16 mouse cellular contexts compared by ENCODE assay signal in genomic region chr2:132643161-132643560, GRCm38 (mm10). TPM values are rescaled to one million over a fixed set of nuclear protein-coding genes. Genes with fewer than 3 reads are reported as not detected.
A peak's percentile ranks its signal among the peaks of the same experiment; 100 is the strongest.
DNase-seq lines count a peak whose midpoint lies in the region; ATAC-seq lines count a peak whose summit lies in the region.
"Had no signal": no experiment of that assay in that cellular context is flagged by ENCODE, and none has a peak within 500 bp of the region (broad histone marks: within the 10 kb centered on the region; RNA-seq: fewer than 3 reads in every experiment).

No protein-coding gene starts in this region.

- no peak overlapping the region for H3K4me3 ChIP-seq in midbrain, embryonic 16.5 days (ENCODE audit: low read depth, low read length)
- H3K4me3 ChIP-seq: embryonic facial prominence, embryonic 12.5 days; forebrain, embryonic 12.5 days; limb, embryonic 13.5 days; myocyte had no signal

- no peak overlapping the region for H3K27ac ChIP-seq in midbrain, embryonic 16.5 days (ENCODE audit: low read length)
- H3K27ac ChIP-seq: embryonic facial prominence, embryonic 12.5 days; forebrain, embryonic 12.5 days; limb, embryonic 13.5 days had no signal

- H3K4me2 ChIP-seq in midbrain, embryonic 16.5 days (ENCODE audit: low read length): no peak overlapping the region
- H3K4me2 ChIP-seq: embryonic facial prominence, embryonic 12.5 days; forebrain, embryonic 12.5 days; limb, embryonic 13.5 days had no signal

- peak; percentile 10 for DNase-seq in lung, postnatal 10 days
- DNase-seq in lung, postnatal 14 days: no peak
- peak; percentile 9 to 21 for DNase-seq in thymus, postnatal 36 days
- no peak for DNase-seq in layer of hippocampus, adult 11-12 months (ENCODE audit: low spot score)
- DNase-seq in cerebellum, adult 11 months: no peak
- DNase-seq: cerebellum, adult 9-11 months; heart, adult 18-20 months; heart, postnatal 14 days; kidney, adult 9 months had no signal

- ATAC-seq in inflammation-experienced regulatory T-cells, adult 6 months: peak; percentile 99
- peak; percentile 89 for ATAC-seq in neutrophil, adult 5-6 weeks (ENCODE audit: extremely low read depth, insufficient number of reproducible peaks, low FRiP score, poor library complexity, severe bottlenecking)
- ATAC-seq in midbrain, embryonic 16.5 days: no peak

- no peaks in the 10 kb centered on the region for H3K27me3 ChIP-seq in midbrain, embryonic 16.5 days (ENCODE audit: control insufficient read depth, insufficient read depth, low read depth, low read length)
- H3K27me3 ChIP-seq: embryonic facial prominence, embryonic 12.5 days; forebrain, embryonic 12.5 days; limb, embryonic 13.5 days had no signal

- no peaks in the 10 kb centered on the region for H3K36me3 ChIP-seq in midbrain, embryonic 16.5 days (ENCODE audit: control insufficient read depth, insufficient read depth, low read length)
- H3K36me3 ChIP-seq: embryonic facial prominence, embryonic 12.5 days; forebrain, embryonic 12.5 days; limb, embryonic 13.5 days had no signal

- WGBS in midbrain, embryonic 16.5 days: 89% methylated on average over 4 of the region's 4 CpGs

- no peaks in the 10 kb centered on the region for H3K9me3 ChIP-seq in midbrain, embryonic 16.5 days (replicated peaks; ENCODE audit: control insufficient read depth, low read length, poor library complexity, severe bottlenecking)
- H3K9me3 ChIP-seq: embryonic facial prominence, embryonic 12.5 days; forebrain, embryonic 12.5 days; limb, embryonic 13.5 days had no signal

- no peak overlapping the region for H3K9ac ChIP-seq in midbrain, embryonic 16.5 days (ENCODE audit: low read depth, low read length)
- H3K9ac ChIP-seq: embryonic facial prominence, embryonic 12.5 days; forebrain, embryonic 12.5 days; limb, embryonic 13.5 days had no signal

- H3K4me1 ChIP-seq in midbrain, embryonic 16.5 days (ENCODE audit: control insufficient read depth, insufficient read depth, low read length): no peaks in the 10 kb centered on the region
- H3K4me1 ChIP-seq: forebrain, embryonic 12.5 days; limb, embryonic 13.5 days had no signal

RNA-seq across cellular contexts. Expression of gene Shld1, which starts 43.6 kb away (rescaled TPM):
- 10 to 100 TPM; 14.9 to 43.3 (median 35.0) TPM for polyA plus RNA-seq in inflammation-experienced regulatory T-cells, adult 6 months (2017; shearing (Covaris generic))
- 8.8 and 14.6 TPM in 2 replicates for total RNA-seq in neutrophil, adult 5-6 weeks (2017)
- 20.6 and 21.7 TPM in 2 replicates for polyA plus RNA-seq in midbrain, embryonic 16.5 days (2015; fragmentation: Nextera tagmentation; extraction: Ambion mirVana)

RNA-seq across cellular contexts. Expression of gene Gpcpd1, which starts 55.6 kb away (rescaled TPM):
- 10 to 100 TPM; 53.3 to 61.3 (median 53.8) TPM for polyA plus RNA-seq in inflammation-experienced regulatory T-cells, adult 6 months (2017; shearing (Covaris generic))
- total RNA-seq in neutrophil, adult 5-6 weeks (2017): 559 and 604 TPM in 2 replicates
- polyA plus RNA-seq in midbrain, embryonic 16.5 days (2015; fragmentation: Nextera tagmentation; extraction: Ambion mirVana): 77.5 and 86.7 TPM in 2 replicates

Comparison
In these comparisons a context has a peak if more than half of its experiments do, and no peak if none do; other contexts are left out.
1. DNase-seq: peak in lung, postnatal 10 days (single experiment) and thymus, postnatal 36 days (2 of 2); none in lung, postnatal 14 days (single experiment), layer of hippocampus, adult 11-12 months (single experiment) and cerebellum, adult 11 months (single experiment).